Mouse (Mus musculus) midbrain, embryonic 16.5 days (tissue): ENCODE results near the gene Vmn2r23. TPM values are rescaled to one million over a fixed set of nuclear protein-coding genes. Genes with fewer than 3 reads are reported as not detected.

Source experiments
- polyA plus RNA-seq: library from polyadenylated mRNA; unstranded; fragments of >200 nt; fragmentation: Nextera tagmentation; extraction: Ambion mirVana; gene quantifications from 2 replicates; pipeline ENCODE4 v1.2.1, GENCODE M21; 2015

The Vmn2r23 gene
- polyA plus RNA-seq, 1 experiment from 2014 or later = not detected

Other genes starting within 250 kb of the Vmn2r23 start
- not detected in 2 replicates for gene Vmn2r21, start 169.3 kb upstream of the Vmn2r23 start, polyA plus RNA-seq
- not detected in 2 replicates for gene Vmn2r22, start 51.9 kb upstream of the Vmn2r23 start, polyA plus RNA-seq
- gene Vmn2r24, start 76.2 kb downstream of the Vmn2r23 start, polyA plus RNA-seq = not detected in 2 replicates
- gene Vmn2r25, start 150.8 kb downstream of the Vmn2r23 start, polyA plus RNA-seq = not detected in 2 replicates